Mouse (Mus musculus): Measurements from ENCODE around the gene Phactr2. TPM values are rescaled to one million over a fixed set of nuclear protein-coding genes. Genes with fewer than 3 reads are reported as not detected.

Gene Phactr2
- total and polyA plus RNA-seq, 3 experiments, result not detected

GRCm38 (mm10) chr10:13314999-13315398 is 159.2 kb downstream of the Phactr2 start:
- H3K36me3 ChIP-seq (ENCODE audit: control insufficient read depth in 1 of 2, insufficient read depth in 2 of 2, low read length in 2 of 2), result no peaks in the 10 kb centered on the region
- no peaks in the 10 kb centered on the region for H3K9me3 ChIP-seq (replicated peaks; ENCODE audit: insufficient read depth, low read length)
- no peak for TF ChIP-seq SMC3 (IDR thresholded peaks at IDR 0.05; ENCODE audit: low read depth, low read length)
- no peak for TF ChIP-seq UBTF (IDR thresholded peaks at IDR 0.05; ENCODE audit: borderline replicate concordance, insufficient read depth, low read depth, low read length)
- no peak for TF ChIP-seq RAD21 (IDR thresholded peaks at IDR 0.05; ENCODE audit: low read depth, low read length)
- TF ChIP-seq EP300 (IDR thresholded peaks at IDR 0.05; ENCODE audit: low read depth in 1 of 2, low read length in 2 of 2), result no peak
- TF ChIP-seq JUND (IDR thresholded peaks at IDR 0.05; ENCODE audit: low read depth, low read length), result no peak
- no peak for TF ChIP-seq POLR2AphosphoS2 (IDR thresholded peaks at IDR 0.05; ENCODE audit: low read length)
- no peak for TF ChIP-seq ZKSCAN1 (IDR thresholded peaks at IDR 0.05; ENCODE audit: low read depth, low read length)
- TF ChIP-seq CTCF (IDR thresholded peaks at IDR 0.05 in 2 of 3, conservative IDR thresholded peaks at IDR 0.05 in 1 of 3; ENCODE audit: control insufficient read depth in 1 of 3, insufficient read depth in 1 of 3, low read depth in 2 of 3, low read length in 3 of 3, poor library complexity in 1 of 3, severe bottlenecking in 1 of 3), result no peak
- no peak for TF ChIP-seq HCFC1 (IDR thresholded peaks at IDR 0.05; ENCODE audit: low read depth, low read length)
- no peaks in the 10 kb centered on the region; a peak in 1 of 4 replicates for H3K27me3 ChIP-seq (ENCODE audit: control insufficient read depth in 1 of 2, insufficient read depth in 2 of 2, low read length in 2 of 2)
- no peak for DNase-seq (ENCODE audit: low read depth, low spot score)
- no peak overlapping the region for H3K9ac ChIP-seq (ENCODE audit: control insufficient read depth, low read depth, low read length, poor library complexity, severe bottlenecking)
- H3K79me2 ChIP-seq (ENCODE audit: control insufficient read depth, insufficient read depth, low read length, poor library complexity), result no peaks in the 10 kb centered on the region
- no peak overlapping the region for H3K27ac ChIP-seq (ENCODE audit: control insufficient read depth, low read depth, low read length)
- H3K4me3 ChIP-seq (ENCODE audit: control insufficient read depth in 1 of 2, insufficient read depth in 1 of 2, low read depth in 2 of 2, low read length in 2 of 2), result no peak overlapping the region
- H3K4me1 ChIP-seq (ENCODE audit: control insufficient read depth in 1 of 2, insufficient read depth in 2 of 2, low read length in 2 of 2), result no peaks in the 10 kb centered on the region

GRCm38 (mm10) chr10:13312576-13312975 is 161.6 kb downstream of the Phactr2 start:
- DNase-seq (ENCODE audit: low read depth, low spot score), result no peak
- no peak overlapping the region for H3K27ac ChIP-seq (ENCODE audit: control insufficient read depth, low read depth, low read length)
- H3K27me3 ChIP-seq (ENCODE audit: control insufficient read depth in 1 of 2, insufficient read depth in 2 of 2, low read length in 2 of 2), result no peaks in the 10 kb centered on the region; a peak in 1 of 4 replicates
- H3K4me1 ChIP-seq (ENCODE audit: control insufficient read depth in 1 of 2, insufficient read depth in 2 of 2, low read length in 2 of 2), result no peaks in the 10 kb centered on the region
- no peak overlapping the region for H3K4me3 ChIP-seq (ENCODE audit: control insufficient read depth in 1 of 2, insufficient read depth in 1 of 2, low read depth in 2 of 2, low read length in 2 of 2)
- no peaks in the 10 kb centered on the region for H3K36me3 ChIP-seq (ENCODE audit: control insufficient read depth in 1 of 2, insufficient read depth in 2 of 2, low read length in 2 of 2)
- no peaks in the 10 kb centered on the region for H3K79me2 ChIP-seq (ENCODE audit: control insufficient read depth, insufficient read depth, low read length, poor library complexity)
- TF ChIP-seq MAX (IDR thresholded peaks at IDR 0.05; ENCODE audit: low read length), result no peak
- TF ChIP-seq NRF1 (IDR thresholded peaks at IDR 0.05; ENCODE audit: insufficient read depth, low read depth, low read length, poor library complexity, severe bottlenecking), result no peak
- no peak for TF ChIP-seq BHLHE40 (IDR thresholded peaks at IDR 0.05; ENCODE audit: borderline replicate concordance, low read depth, low read length)
- TF ChIP-seq MAFK (IDR thresholded peaks at IDR 0.05; ENCODE audit: borderline replicate concordance, low read depth, low read length), result no peak
- TF ChIP-seq ZKSCAN1 (IDR thresholded peaks at IDR 0.05; ENCODE audit: low read depth, low read length), result no peak
- no peak for TF ChIP-seq POLR2AphosphoS2 (IDR thresholded peaks at IDR 0.05; ENCODE audit: low read length)
- TF ChIP-seq HCFC1 (IDR thresholded peaks at IDR 0.05; ENCODE audit: low read depth, low read length), result no peak
- TF ChIP-seq MYB (IDR thresholded peaks at IDR 0.05; ENCODE audit: low read depth, low read length), result no peak
- no peak for TF ChIP-seq TAL1 (IDR thresholded peaks at IDR 0.05; ENCODE audit: low read length)
- TF ChIP-seq JUND (IDR thresholded peaks at IDR 0.05; ENCODE audit: low read depth, low read length), result no peak
- TF ChIP-seq USF2 (IDR thresholded peaks at IDR 0.05; ENCODE audit: borderline replicate concordance in 1 of 2, insufficient read depth in 1 of 2, low read depth in 1 of 2, low read length in 2 of 2), result no peak
- no peak for TF ChIP-seq E2F4 (IDR thresholded peaks at IDR 0.05; ENCODE audit: borderline replicate concordance, low read depth, low read length)
- TF ChIP-seq ZNF384 (IDR thresholded peaks at IDR 0.05; ENCODE audit: low read depth, low read length), result no peak
- no peak for TF ChIP-seq RAD21 (IDR thresholded peaks at IDR 0.05; ENCODE audit: low read depth, low read length)
- no peak for TF ChIP-seq TBP (IDR thresholded peaks at IDR 0.05; ENCODE audit: low read depth, low read length)
- no peak for TF ChIP-seq ELF1 (IDR thresholded peaks at IDR 0.05; ENCODE audit: low read depth, low read length)
- TF ChIP-seq SIN3A (IDR thresholded peaks at IDR 0.05; ENCODE audit: low read length), result no peak
- TF ChIP-seq CTCF (IDR thresholded peaks at IDR 0.05 in 2 of 3, conservative IDR thresholded peaks at IDR 0.05 in 1 of 3; ENCODE audit: control insufficient read depth in 1 of 3, insufficient read depth in 1 of 3, low read depth in 2 of 3, low read length in 3 of 3, poor library complexity in 1 of 3, severe bottlenecking in 1 of 3), result no peak
- TF ChIP-seq POLR2A (IDR thresholded peaks at IDR 0.05; ENCODE audit: control insufficient read depth in 1 of 2, insufficient read depth in 1 of 2, low read depth in 1 of 2, low read length in 2 of 2, poor library complexity in 1 of 2), result no peak
- TF ChIP-seq NELFE (IDR thresholded peaks at IDR 0.05; ENCODE audit: low read depth, low read length), result no peak
- H3K9ac ChIP-seq (ENCODE audit: control insufficient read depth, low read depth, low read length, poor library complexity, severe bottlenecking), result no peak overlapping the region
- H3K9me3 ChIP-seq (replicated peaks; ENCODE audit: insufficient read depth, low read length), result no peaks in the 10 kb centered on the region
